Mouse (Mus musculus) layer of hippocampus, adult 8-10 months (tissue): Measurements from ENCODE around the gene Mbd5. TPM values are rescaled to one million over a fixed set of nuclear protein-coding genes. Genes with fewer than 3 reads are reported as not detected.

ENCODE experiments used
- DNase-seq, 2 experiments: peaks; one replicate each; pipeline ENCODE4 v3.0.0; 2022; ENCODE audit warnings: low spot score in 2 of 2
- total RNA-seq, 4 experiments: library from RNA; stranded (reverse); gene quantifications; 2 replicates each; pipeline ENCODE4 v1.2.4; 2022

Gene Mbd5
- total RNA-seq, 4 experiments from 2014 or later, result 111 to 156 (median 133) TPM

DNA sequence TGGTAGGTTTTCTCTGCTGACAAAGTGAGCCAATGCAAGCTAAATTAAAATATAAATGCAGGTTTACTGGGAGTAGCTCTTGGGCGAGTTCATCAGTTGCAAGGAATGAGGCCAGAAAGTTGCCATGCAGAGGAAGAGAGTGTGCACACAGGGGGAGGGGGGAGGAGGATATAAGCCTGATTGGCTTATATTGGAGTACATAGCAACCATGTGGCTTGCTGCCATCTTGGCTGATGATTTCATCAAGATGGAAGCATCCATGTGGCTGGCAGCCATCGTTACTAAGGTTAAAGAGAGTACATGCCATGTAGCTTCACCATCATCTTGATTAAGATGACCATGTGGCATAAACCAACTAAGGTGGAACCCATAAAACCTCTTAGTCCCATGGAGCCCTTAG lies 395.0 kb downstream of the Mbd5 start:
- no peak for DNase-seq

DNA sequence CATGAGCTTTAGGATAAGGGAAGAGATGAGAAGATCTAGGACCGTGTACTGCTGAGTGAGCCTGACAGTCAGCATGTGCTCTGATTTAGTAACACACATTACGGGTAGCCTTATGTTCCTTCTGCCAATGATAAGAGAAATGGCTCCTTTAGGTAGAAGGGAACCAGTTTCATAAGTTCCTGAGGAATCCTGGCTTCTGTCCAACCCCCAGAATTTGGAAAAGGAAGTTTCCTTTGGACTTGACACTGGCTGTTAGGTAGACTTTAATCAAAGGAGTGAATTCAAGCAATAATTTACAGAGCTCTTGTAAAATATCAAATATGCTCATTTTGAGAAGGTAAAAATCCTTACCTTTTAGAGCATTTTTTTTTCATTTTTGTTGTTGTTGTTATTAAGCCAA lies 396.5 kb downstream of the Mbd5 start:
- no peak for DNase-seq

DNA sequence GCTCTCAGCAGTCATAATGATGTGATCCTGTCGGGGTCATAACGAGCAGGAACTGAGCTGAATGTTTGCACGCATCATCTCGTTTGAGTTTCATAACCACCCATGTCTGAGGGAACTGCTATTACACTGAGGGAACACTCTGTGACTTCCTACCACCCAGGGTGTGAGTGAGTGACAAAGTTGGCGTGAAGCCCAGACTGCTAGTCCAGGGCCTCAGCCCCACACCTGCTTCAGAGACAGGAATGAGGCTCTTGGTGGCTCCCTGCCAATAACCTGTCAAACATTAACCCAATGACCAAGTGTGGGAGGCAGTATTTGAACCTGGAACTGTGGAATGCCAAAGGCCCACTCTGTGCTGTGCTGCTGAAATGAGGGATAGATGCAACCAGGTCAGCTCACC lies 400.5 kb downstream of the Mbd5 start:
- peak in 1 of 2 experiments; percentile 11 for DNase-seq

- no peak for DNase-seq
Observed at GRCm38 (mm10) chr2:49350852-49351251, 401.5 kb downstream of the Mbd5 start.

- no peak for DNase-seq
Observed at GRCm38 (mm10) chr2:49354066-49354465, 404.8 kb downstream of the Mbd5 start.

DNA sequence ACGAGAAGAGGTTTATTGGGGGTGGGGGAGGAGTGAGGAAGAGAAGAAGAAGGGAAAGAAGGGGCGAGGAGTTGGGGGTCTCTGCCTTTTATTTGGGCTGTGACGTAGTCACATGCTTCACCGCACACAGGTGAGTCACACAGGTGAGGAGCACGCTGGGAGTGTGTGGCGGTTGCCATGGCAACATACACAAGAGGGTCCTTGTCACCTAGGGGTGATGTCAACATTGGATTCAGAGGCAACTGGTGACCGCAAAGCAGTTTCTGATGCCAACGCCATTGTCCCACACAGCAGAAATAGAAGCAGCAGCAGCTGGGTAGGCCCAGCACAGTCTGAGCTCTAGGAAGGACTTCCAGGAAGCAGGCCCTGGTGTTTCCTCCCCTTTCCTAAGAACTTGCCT lies 406.6 kb downstream of the Mbd5 start:
- DNase-seq, result no peak

- DNase-seq, result no peak
Observed at GRCm38 (mm10) chr2:49358128-49358814, 409.0 kb downstream of the Mbd5 start.

DNA sequence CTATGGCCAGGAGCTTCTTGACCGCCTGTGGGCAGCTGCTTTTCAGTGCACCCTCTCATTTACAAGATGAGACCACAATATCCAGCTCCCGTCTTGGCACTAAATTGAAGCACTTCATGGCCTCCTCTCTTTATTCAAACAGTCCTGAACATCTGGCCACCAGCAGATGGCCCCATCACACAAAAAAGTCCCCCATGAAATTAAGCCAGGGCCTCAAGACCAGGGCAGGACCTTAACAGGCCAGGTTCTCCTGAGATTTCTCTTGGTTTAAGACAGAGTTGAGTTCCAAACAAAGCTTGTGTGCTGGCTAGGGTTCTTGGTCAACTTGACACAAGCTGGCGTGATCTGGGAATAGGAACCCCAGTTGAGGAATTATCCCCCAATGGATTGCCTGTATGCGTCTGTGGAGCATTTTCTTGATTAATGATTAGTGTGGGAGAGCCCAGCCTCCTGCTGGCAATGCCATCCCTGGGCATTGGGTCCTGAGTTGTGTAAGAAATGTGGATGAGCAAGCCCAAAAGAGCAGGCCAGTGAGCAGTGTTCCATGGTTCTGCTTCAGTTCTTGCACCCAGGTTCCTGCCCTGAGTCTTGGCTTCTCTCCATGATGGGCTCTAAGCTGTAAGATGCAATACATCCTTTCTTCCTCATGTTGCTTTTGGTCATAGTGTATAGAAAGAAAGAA lies 409.7 kb downstream of the Mbd5 start:
- peak in 1 of 2 experiments; percentile 20 for DNase-seq

- DNase-seq, result no peak
Observed at GRCm38 (mm10) chr2:49359706-49360105, 410.4 kb downstream of the Mbd5 start.

- no peak for DNase-seq
Observed at GRCm38 (mm10) chr2:49364546-49364945, 415.2 kb downstream of the Mbd5 start.

DNA sequence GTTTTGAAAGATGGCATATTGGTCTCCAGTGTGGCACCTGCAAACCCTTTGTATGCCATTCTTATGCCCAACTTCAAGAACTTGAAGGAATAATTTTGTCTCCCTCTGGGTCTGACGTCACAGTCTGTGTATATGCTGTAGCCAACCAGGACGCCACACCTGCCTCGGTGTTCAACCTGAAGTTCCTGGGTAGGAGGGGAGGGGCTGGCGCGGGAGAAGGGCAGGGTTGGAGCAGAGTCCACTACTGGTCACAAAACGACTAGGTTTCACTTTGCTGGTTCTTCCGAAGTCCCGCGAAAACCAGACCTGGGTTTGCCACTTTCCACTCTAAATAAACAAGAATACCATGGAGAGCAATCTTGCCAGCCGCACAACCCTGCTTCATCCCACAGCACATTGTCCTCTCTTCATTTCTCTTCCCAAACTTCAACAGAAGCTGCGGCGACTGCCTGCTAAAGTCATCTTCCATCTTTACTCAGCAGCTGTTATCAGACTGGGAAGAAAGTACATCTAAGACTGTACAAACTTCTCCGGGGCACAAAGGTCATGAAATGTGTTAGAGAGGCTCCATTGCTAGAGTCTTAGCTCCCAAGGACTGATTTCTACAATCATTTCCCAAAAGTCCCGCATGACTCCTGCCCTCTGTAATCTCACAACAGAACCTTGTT lies 417.7 kb downstream of the Mbd5 start:
- DNase-seq, result no peak

GRCm38 (mm10) chr2:49367546-49367917 lies 418.2 kb downstream of the Mbd5 start:
- no peak for DNase-seq

- no peak for DNase-seq
Observed at GRCm38 (mm10) chr2:49371632-49372031, 422.3 kb downstream of the Mbd5 start.

DNA sequence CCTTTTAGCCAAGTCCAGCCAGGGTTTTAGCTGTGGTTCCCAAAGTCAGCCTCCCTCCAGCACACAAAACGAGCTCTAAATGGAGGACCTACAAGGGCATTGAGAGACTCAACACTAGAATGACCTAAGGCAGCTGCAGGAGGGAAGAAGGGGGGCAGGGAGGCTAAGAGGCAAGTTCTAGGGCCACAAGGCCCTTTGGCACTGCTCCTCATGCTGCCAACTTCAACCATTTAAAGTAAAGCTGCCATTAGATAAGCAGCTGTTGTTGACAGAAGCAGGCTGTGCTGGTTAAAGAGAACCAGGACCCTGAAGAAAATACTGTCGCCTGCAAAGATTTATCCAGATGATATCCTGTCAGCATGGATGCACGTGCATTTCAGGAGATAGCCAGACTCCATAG lies 423.3 kb downstream of the Mbd5 start:
- DNase-seq, result no peak

Other genes starting within 250 kb of the Mbd5 start
- 10 to 100 TPM; 38.9 to 43.5 (median 42.0) TPM for gene Acvr2a, start 135.4 kb upstream of the Mbd5 start, total RNA-seq
- 100 to 1,000 TPM in 1 of 4 experiments, 10 to 100 TPM in 3; 76.8 to 102 (median 87.4) TPM for gene Orc4, start 769 bp downstream of the Mbd5 start, total RNA-seq